Mouse (Mus musculus) inflammation-experienced regulatory T-cells, adult 6 months (primary cell): ENCODE results near the gene Dpf1. TPM values are rescaled to one million over a fixed set of nuclear protein-coding genes. Genes with fewer than 3 reads are reported as not detected.

Experiments used
- ATAC-seq: one replicate; pipeline ENCODE4 v1.8.0; 2017
- polyA plus RNA-seq, 3 experiments: library from polyadenylated mRNA; unstranded; fragments of 100-300 nt; shearing (Covaris generic); gene quantifications; one replicate each; pipeline ENCODE4 v1.2.1; 2017

Dpf1 gene
- polyA plus RNA-seq, 3 experiments from 2014 or later, result 0.13 to 1.2 TPM; not detected in 1

GRCm38 (mm10) chr7:29340838-29341237 is 37.1 kb downstream of the Dpf1 start:
- ATAC-seq, result no peak

GRCm38 (mm10) chr7:29341722-29342121 is 38.0 kb downstream of the Dpf1 start:
- no peak for ATAC-seq

DNA sequence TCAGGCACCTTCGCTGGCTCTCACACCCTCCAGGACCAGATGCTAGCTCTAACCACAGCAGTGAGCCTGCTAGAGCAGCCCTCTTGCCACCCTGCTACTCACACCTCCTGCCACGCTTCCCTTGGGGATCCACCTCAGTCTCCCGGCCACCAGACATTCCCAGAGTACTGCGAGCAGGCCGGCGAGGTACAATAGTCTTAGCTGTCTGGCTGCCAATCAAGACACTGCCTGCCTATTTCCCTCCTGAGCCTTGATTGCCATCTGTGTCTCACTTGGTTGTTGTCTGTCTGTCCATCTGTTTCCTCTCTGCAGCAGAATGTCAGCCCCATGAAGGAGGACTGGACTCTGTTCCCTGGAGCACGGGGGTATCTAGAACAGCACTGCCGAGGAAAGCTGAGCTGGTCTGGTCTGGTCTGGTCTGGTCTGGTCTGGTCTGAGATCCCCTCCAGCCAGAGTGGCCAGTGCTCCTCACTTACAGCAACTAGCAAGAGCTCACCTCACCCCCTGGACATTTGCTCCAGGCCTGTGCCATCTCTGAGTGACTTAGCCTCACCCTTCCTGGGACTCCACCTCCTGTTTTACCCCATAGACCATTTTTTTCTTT is 38.8 kb downstream of the Dpf1 start:
- ATAC-seq, result no peak

- ATAC-seq, result no peak
These were observed 40.0 kb downstream of the Dpf1 start for GRCm38 (mm10) chr7:29343746-29344145.

- ATAC-seq, result no peak
These were observed 41.8 kb downstream of the Dpf1 start for GRCm38 (mm10) chr7:29345534-29345933.

GRCm38 (mm10) chr7:29346212-29346611 is 42.5 kb downstream of the Dpf1 start:
- ATAC-seq, result no peak

- no peak for ATAC-seq
These were observed 46.7 kb downstream of the Dpf1 start for GRCm38 (mm10) chr7:29350489-29350888.

GRCm38 (mm10) chr7:29352246-29352645 is 48.5 kb downstream of the Dpf1 start:
- ATAC-seq, result no peak

DNA sequence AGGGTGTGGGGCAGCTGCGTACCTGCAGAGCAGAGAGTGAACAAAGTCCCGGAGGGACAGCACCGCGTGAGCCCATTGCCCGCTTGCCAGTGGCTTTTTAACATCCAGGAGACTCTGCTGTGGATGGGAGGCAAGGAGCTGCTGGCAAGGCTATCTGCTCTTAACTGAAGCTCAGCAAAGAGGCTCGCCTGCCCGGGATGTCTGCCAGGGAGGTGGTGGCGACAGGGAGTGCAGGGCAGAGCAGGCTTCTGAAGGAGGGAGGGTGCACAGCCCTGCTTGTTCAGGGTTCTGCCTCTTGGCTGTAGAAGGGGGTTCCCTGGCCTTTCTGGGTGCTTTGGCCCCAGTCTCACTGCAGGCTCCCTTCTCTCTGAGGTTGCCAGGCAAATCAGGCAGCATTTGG is 50.4 kb downstream of the Dpf1 start:
- ATAC-seq, result no peak

DNA sequence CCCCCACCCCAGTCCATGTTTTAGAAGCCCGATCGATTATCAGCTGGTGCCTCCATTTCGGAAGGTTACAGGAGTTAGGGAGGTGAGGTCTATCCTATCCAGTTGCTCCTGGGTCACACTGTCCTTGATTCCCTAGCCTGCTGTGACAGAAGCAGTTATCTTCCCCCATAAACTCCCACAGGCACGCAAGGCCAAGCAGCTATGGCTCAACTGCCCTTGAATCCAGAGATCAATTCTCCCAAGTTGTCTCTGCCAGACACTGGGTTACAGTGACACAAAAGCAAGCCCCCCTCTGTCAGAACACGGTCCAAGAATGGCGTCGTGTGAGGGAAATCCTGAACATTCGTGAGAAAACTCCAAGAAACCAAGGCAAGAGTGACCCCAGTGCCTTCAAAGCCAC is 51.7 kb downstream of the Dpf1 start:
- no peak for ATAC-seq

DNA sequence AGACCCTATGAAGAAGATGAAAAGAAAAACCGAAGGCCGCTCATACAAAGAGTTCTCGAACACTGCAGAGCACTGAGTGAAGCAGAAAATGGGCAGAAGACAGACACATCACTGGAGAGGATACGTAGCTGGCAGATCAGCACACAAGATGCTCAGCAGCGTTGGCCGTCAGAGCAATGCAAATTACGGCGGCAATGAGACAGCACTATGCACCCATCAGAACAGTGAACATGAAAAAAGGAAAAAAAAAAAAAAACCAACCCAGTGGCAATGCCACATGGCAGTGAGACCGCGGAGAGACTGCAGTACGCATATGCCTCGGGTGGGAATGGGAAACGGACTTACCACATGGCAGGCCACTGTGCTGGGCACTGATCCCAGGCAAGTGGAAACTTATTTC is 57.7 kb downstream of the Dpf1 start:
- no peak for ATAC-seq

- ATAC-seq, result no peak
These were observed 60.3 kb downstream of the Dpf1 start for GRCm38 (mm10) chr7:29364052-29364451.

- ATAC-seq, result no peak
These were observed 63.6 kb downstream of the Dpf1 start for GRCm38 (mm10) chr7:29367166-29368003.

Other genes starting within 250 kb of the Dpf1 start
- under 1 TPM in 2 of 3 experiments, not detected in 1; 0.05 to 0.16 TPM for gene Ryr1, start 178.8 kb upstream of the Dpf1 start, polyA plus RNA-seq
- 1 to 10 TPM in 1 of 3 experiments, under 1 TPM in 2; 0.45 to 1.1 (median 0.95) TPM for gene Rasgrp4, start 169.1 kb upstream of the Dpf1 start, polyA plus RNA-seq
- gene Fam98c, start 147.7 kb upstream of the Dpf1 start, polyA plus RNA-seq, result 10 to 100 TPM in 2 of 3 experiments, 1 to 10 TPM in 1; 6.5 to 11.3 (median 11.3) TPM
- not detected for gene Ggn, start 133.7 kb upstream of the Dpf1 start, polyA plus RNA-seq
- under 1 TPM; 0.18 to 0.46 (median 0.46) TPM for gene Spred3, start 133.5 kb upstream of the Dpf1 start, polyA plus RNA-seq
- gene Psmd8, start 123.2 kb upstream of the Dpf1 start, polyA plus RNA-seq, result 100 to 1,000 TPM; 174 to 249 (median 197) TPM
- 1 to 10 TPM in 1 of 3 experiments, under 1 TPM in 2; 0.28 to 1.2 (median 0.67) TPM for gene Catsperg1, start 89.9 kb upstream of the Dpf1 start, polyA plus RNA-seq
- 1 to 10 TPM; 1.9 to 4.0 (median 2.0) TPM for gene Kcnk6, start 71.4 kb upstream of the Dpf1 start, polyA plus RNA-seq
- gene Yif1b, start 65.6 kb upstream of the Dpf1 start, polyA plus RNA-seq, result 10 to 100 TPM; 56.3 to 68.5 (median 57.1) TPM
- gene 2200002D01Rik, start 55.5 kb upstream of the Dpf1 start, polyA plus RNA-seq, result 1 to 10 TPM in 2 of 3 experiments, under 1 TPM in 1; 0.91 to 1.9 (median 1.7) TPM
- 10 to 100 TPM; 58.9 to 90.9 (median 63.6) TPM for gene Spint2, start 22.0 kb upstream of the Dpf1 start, polyA plus RNA-seq
- gene Ppp1r14a, start 14.6 kb upstream of the Dpf1 start, polyA plus RNA-seq, result not detected
- 1 to 10 TPM; 2.5 to 4.9 (median 4.1) TPM for gene Sipa1l3, start 214.7 kb downstream of the Dpf1 start, polyA plus RNA-seq